Mouse (Mus musculus) 3T3-L1 (cell line): ENCODE measurements at regions not wholly inside any gene's neighbourhood (a gene's known extent, or its start where the extent isn't known, plus 50 kb on each side); places are given as distances from the start of the nearest gene placed in this dataset.
"Not testable (repeated sequence)": the region's sequence is repeated elsewhere in the genome, so short reads cannot be mapped to it uniquely, and the experiment has no call there.

ENCODE experiments used
- DNase-seq: peaks from one replicate; pipeline ENCODE4 v3.0.0-alpha.2; 2015; ENCODE audit warnings: low read depth, low spot score

DNA sequence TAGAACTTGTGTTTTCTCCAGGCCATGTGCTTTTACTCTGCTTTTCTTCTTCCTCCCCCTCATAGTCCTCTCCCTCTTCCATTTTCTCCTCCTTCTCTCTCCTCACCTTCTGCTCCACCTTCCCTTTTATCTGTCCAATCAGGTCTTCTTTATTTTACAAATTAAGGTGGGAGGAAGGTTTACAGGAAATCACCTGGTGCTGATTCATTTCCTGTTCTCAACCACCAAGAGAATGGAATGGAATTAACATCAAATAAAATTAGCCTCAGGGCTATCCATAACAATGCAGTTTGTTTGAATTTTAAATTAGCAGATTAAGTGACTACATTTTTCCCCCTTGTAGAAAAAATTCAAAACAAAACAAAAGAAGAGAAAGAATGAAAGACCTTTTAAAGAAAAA, 414.3 kb upstream of the Slc39a10 start:
- DNase-seq: no peak

DNA sequence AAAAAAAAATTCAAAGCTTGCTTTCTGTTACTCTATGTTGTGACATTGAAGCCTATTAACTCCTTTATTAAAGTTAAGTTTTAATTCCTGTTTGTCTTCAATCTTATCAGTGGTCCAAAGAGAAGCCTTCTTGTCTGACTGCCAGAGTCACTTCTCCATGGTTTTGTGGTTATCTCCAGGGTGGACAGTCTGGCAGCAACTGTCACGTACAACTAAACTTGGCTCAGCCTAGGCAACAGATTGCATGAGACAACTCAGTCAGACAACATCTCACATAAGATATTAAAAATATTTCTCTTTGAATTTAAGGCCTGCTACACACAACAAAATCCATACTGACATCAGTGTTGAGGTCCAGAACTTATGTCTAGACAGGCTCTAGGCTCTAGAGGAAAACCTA, 406.7 kb upstream of the Slc39a10 start:
- DNase-seq: no peak

DNA sequence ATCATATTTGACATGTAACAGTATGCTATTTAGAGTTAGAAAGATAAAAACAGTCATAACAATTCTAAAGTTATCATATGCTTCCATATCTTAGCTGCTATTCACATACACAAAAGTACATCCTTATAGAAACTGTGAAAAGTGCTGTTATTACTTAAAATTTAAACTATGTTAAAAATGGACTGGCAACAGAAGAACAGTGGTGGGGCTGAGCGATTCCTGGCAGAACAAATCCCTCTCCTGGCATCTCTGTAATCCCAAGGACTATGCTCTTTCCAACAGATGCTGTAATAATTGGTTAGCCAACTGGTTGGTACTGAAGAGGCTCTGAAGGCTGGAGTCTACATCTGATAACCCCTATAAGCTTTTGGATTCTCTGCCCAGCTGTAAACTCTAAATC, 393.0 kb upstream of the Slc39a10 start:
- DNase-seq: no peak

DNA sequence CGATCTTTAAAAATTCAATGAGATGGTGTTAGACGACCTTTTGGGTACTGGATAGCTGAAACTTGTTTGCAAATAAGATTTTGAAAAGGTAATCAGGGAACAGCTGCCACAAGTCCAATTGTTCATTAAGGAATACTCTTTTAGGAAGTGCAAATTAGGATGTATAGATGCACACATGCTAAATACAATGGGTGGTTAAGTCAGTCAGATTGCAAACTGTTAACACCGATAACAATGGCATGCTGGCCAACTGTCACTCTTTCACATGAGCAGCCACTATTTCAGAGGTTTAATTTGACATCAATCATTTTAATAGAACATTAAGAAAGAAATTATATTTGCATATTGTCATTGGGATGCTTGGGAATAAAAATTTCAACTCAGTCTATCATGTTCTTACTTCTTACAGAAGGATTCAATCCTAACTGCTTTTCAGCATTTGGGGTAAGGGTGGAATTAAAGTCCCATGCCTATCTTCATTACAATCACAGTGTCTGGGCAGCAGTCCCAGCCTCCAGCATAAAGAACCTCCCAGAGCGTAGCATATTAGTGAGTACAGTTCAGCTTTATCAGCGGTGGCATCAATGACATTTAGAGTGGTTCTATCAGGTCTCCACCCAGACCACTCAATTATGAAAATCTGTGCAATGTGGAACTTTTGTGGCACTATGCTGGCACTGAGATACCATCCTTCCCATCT, 385.8 kb upstream of the Slc39a10 start:
- DNase-seq: no peak

DNA sequence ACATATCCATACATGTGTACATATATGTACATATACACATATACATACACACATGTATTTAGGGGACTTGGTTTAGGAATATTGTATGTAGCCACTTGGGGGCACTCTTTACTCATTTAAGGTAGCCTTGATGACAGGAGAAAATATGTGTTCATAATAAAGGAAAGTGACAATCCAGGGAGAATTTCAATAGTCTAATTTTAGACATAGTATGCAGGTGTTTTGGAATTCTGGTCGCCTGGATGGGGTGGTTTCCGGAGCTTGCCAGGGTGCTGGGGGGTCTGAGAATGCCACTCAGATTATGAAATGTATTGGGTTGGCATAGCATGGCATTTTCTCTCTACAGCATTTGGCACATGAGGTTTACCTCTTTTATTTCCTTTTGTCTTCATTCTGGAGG, 385.2 kb upstream of the Slc39a10 start:
- peak; percentile 48 for DNase-seq

DNA sequence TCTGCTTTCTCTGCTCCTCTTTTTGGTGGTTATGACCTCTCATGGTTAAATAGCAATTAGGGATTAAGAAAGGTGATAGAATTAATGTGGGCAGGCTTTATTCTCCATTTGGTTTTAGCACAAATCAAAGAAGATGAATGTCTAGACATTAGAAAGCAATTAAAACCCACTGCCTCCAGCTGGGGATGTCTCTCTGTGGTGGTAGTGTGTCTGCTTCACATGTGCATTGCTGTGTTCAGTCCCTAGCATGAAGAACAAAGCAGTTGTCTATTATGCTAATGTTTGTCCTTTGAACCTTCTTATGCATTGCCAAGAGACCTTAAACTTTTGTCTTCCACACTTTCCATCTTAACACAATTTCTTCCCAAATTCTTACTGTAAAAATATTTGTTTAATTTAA, 379.5 kb upstream of the Slc39a10 start:
- DNase-seq: no peak

DNA sequence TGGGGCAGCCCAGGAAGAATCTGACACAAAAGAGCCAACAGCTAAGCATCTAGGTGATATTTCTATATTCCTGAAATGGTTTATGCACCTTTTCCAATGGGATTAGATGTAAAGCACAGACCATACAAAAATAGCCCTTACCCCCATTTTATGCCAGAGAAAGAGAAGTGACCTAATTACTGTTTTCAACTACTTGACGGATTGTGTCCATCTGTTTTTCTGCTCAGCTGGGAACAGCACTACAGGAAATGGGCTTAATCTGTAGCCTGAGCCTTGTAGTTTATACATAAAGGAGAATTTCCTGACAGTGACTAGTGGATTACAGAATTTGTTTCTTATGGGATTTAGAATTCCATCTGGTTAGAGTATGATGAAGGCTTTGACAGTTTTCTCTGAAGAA, 371.0 kb upstream of the Slc39a10 start:
- no peak for DNase-seq

DNA sequence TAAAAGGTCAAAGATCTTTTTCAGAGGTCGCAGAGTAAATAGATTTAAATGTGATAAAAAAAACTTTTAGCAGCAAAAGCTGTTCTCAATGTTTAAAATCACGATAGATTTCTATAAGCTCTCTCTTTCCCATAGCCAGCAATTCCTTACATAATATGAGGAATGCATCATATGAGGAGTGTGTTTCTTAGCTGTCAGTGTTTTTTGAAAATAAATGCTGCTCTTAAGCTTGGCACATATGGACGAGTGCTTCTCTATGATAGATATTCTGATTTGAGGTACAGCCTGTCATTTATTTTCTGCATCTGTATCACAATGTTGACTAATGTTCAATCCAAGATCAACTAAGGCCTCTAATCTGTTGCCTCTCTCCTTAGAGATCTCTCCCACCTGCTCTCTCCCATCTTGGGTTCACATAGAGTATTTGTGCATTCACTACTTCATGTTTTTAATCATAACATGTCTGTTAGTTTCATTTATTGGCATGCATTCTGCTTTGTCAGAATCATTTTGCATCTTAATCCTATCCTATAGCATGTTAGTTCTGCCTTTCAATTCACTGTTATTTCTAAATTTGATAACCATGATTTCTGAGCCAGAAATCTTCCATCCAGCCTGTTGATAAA, 369.0 kb upstream of the Slc39a10 start:
- no peak for DNase-seq

DNA sequence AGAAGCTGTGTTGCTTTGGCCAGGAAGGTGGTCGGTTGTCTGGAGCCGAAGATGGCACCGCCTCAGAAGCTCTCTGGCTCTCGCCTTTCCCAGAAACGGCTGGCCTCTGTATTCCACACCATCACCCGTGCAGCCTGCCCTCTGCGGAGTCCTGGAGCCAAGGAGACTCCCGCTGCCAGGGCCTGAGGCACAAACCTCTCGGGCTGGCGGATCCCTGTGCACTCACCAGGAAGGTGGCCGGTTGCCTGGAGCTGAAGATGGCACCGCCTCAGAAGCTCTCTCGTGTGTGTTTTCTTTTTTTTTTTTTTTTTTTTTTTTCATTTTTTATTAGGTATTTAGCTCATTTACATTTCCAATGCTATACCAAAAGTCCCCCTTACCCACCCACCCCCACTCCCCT, 358.1 kb upstream of the Slc39a10 start:
- not testable (repeated sequence) for DNase-seq

DNA sequence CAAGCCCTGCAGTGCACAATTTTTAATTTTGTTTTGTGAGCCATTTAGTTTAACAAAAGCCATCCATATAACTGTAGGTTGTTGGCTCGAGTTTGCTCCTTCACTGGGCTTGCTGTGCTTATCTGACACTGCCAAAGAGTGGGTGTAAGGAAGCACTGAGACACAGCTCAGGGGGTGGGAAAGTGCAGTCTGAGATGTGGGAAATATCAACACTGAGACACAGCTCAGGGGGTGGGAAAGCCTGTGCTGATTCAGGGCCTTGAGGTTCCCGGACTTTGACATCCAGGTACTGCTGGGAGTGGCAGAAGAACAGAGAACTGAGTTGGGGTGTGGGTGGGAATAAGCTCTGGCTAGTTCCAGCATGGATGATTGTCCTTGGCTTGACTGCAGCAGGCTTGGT, 324.4 kb upstream of the Slc39a10 start:
- DNase-seq: no peak

DNA sequence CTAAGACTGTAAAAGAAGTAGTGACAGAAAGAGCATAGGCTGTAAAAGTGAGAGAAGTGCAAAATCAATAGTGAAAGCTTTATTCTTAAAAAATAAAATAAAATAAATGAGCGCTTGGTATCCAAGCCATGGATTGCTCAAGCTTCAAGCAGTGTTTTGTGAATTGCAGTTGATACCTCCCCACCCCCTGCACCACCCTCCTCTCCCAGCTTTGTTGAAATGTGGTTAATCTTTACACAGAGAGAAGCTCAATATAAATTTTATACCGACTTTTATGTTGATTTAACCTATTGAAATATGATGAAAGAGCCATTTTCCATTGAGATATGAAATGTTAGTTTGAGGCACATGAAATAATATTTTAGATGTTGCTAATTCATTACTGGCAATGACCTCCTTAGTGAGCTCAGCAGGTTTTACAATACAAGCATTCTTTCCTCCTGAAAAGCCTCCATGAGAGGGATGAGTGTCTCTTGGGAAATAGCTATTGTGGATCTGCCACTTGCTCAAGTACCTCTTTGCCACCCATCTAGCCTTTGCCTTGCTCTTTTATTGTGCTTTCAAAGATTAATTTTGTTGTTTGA, 323.9 kb upstream of the Slc39a10 start:
- no peak for DNase-seq

DNA sequence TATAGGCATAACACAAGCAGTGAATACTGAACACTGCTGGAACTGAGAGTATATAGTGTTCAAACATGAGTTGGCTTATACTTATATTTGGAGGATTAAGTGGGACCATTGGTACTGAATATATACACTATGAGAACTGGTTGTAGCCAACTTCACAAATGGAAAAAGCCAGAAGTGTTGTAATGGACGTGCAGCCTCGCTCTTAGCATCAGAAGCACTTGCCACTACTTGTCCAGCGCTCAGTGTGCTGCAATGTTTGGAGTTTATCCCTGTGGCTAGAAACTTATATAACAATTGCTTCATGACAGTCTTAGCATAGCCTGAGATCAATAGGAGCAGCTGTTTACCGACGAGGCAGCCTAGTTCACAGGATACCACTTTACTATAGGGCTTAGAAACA, 320.8 kb upstream of the Slc39a10 start:
- no peak for DNase-seq

DNA sequence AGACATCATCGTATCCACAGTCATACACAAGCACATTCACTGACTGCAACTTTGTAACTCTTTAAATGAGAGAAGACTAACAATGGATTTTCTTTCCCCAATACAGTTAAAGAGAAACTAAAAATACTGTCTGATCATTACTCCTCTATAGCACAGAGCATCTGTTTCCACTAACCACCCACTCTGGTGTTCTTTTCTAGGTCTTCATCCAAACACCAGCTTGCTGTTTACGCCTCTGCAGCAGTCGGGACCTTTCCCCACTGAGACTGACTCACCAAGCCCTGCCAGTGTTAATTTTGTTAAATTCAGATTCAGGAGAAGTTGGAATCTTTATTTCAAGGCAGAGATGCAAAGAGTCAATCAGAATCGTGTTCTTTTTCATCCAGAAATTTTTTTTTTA, 300.3 kb upstream of the Slc39a10 start:
- DNase-seq: no peak

DNA sequence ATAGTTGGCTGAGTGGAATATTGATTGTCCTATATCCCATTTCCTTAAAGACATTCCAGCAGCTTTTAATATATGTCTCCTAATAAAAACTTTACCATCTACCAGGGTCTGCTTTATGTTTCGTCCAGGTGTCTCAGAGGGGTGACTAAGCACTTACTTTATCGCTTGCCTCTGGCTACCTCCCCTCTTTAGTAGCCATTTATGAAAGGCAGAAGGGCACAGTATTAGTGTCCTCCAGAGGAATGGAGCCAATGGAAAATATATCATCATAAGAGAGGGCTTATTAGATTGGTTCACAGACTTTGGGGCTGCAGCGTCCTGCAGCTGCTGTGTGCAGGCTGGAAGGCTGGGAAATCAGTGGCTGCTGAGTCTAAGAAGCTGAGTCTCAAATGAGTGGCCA, 271.8 kb upstream of the Slc39a10 start:
- no peak for DNase-seq

DNA sequence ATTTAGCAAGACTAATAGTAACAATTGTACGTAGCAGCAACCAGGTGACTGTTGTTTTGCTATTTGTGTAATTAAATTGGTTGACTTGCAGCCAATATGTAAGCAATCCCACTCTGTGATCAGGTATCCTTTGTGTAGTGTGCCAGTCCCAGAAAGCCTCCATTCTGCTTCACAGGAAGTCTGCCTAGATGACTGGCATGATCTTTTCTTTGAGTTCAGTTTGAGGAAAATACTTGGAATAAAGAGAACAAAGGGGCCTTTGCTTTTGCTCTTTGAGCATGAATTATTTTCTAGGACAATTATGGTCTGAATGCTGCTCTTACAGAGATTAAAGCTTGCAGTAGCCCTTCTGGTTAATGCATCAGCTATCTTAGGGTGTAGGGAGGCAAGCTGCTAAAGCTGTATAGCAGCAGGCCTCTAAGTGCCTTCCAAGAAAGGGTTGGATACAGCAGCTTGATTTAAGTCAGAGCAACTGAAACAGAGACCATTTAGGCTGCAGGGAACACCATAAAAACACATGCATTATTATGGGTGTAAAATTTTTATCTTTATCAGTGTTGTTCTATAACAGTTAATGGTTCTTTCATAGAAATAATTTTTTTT, 271.3 kb upstream of the Slc39a10 start:
- no peak for DNase-seq

DNA sequence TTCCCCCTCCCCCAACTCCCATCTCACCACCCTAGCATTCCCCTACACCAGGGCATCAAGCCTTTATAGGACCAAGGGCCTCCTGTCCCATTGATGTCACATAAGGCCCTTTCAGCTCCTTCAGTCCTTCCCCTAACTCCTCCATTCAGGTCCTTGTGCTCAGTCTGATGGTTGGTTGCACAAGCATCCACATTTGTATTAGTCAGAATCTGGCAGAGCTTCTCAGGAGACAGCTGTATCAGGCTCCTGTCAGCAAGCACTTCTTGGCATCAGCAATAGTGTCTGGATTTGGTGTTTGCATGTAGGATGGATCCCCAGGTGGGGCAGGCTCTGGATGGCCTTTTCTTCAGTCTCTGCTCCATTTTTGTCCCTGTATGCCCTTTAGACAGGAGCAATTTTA, 237.4 kb upstream of the Slc39a10 start:
- not testable (repeated sequence) for DNase-seq

DNA sequence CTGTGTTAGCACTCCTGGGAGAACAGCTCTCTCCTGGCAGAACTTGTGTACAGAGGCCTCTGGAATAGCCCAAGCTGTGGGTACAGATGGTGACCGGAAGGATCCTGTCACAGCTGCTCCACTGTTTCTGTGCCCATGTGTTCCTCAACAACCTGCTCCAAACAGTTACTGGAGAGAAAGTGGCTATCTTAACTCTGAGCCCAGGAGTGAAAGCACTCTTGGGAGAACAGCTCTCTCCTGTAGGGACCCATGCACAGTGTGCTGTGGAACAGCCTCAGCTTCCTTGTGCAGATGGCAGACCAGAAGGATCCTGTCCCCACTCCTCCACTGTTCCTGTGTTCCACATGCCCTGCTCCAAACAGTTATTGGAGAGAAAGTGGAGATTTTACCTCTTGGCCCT, 227.0 kb upstream of the Slc39a10 start:
- DNase-seq: no peak

DNA sequence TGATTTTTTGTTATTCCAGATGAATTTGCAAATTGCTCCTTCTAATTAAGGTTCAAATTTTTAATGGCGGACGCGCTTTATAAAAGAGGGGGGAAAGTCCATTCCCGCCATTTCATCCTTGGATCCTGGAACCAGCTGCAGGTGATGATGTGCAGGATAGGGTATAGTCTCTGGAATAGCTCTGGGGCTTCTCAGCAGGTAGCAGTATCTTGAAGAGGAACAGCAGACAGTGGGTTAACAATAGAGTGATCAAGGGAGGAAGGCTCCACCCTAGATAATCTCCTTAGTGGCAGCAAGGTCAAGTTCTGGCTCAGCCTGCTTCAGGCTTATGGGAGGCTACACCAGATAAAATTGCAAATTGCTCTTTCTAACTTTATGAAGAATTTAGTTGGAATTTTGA, 224.0 kb upstream of the Slc39a10 start:
- DNase-seq: not testable (repeated sequence)

DNA sequence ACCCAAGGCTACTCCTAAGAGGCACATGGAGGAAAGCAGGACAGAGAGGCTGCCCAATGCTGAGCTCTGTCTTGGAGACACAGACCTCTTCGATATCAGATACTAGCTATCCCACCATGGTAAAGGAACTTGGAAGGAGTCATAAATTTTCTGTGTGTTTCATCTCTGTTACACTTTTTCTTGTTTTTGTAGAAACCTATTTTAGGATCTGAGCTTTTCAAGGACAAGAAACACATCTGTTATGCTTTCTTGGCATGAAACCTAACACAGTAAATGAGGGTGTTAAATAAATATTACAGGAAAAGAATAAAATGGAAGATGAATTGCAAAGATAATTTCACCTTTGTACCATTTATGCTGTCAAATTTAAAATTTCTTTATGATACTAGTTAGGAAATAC, 219.8 kb upstream of the Slc39a10 start:
- DNase-seq: no peak

DNA sequence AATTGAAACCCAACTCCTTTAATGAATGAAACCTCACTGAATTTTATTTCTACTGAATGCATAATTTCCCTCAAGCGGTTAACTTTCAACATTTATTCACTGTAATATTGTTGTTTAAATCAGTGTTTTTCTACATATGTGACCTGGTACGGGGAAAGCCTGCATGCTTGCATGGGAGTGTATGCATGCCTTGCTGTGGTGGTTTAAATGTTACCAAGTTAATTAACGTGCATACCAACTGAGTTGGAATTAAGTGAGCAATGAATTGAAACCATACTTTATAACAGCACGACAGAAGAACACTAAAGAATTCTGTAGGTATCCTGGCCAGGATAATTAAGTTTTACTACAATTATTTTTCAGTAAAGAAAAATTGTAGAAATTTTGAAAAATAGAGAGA, 211.4 kb upstream of the Slc39a10 start:
- DNase-seq: no peak

DNA sequence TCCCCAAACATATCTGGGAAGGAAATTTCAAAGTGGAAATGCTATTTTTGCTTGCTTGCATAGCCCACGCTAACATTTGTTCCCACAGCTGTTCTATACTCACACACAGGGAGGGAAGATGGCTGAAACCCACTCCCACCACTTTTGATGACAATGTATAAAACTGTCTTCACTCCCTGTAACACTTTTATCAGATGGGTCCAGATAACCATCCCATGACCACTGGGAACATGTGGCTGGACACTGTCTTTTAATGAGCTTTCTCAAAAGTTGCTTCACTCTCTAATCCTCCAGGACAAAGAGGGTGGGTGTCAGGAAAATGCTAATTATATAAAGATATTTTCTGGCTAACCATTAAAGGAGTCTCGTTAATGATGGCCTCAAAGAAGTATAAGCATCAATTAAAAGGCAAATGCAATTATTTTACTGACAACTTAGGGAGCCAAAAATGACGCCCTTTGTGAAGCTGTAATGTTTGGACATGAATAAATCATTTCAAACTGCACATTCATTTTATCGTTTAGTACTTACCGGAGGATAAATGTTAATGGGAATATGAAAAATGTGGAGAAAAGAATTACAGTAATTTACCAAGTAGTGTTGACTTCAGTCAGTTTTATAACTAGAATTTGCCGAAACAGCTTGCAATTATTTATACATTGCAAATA, 210.8 kb upstream of the Slc39a10 start:
- DNase-seq: no peak
